Mouse (Mus musculus) kidney, postnatal 4 days (tissue): ENCODE measurements at regions not wholly inside any gene's neighbourhood (a gene's known extent, or its start where the extent isn't known, plus 50 kb on each side); places are given as distances from the start of the nearest gene placed in this dataset.
A peak's percentile ranks its signal among the peaks of the same experiment; 100 is the strongest.

ENCODE experiments used
- DNase-seq, 2 experiments: peaks; one replicate each; pipeline ENCODE4 v3.0.0; 2021; ENCODE audit warnings: mixed read lengths in 2 of 2

GRCm38 (mm10) chr17:80827361-80827760 lies 99.1 kb upstream of the Map4k3 start:
- no peak for DNase-seq

GRCm38 (mm10) chr17:80825971-80826730 lies 97.9 kb upstream of the Map4k3 start:
- DNase-seq, result peak; percentile 73 to 81

- peak; percentile 64 to 78 for DNase-seq
Observed at GRCm38 (mm10) chr17:80825518-80825901, 97.2 kb upstream of the Map4k3 start.

GRCm38 (mm10) chr17:80824826-80825517 lies 96.7 kb upstream of the Map4k3 start:
- DNase-seq, result no peak

- no peak for DNase-seq
Observed at GRCm38 (mm10) chr17:80824261-80824660, 96.0 kb upstream of the Map4k3 start.

- DNase-seq, result no peak
Observed at GRCm38 (mm10) chr17:80820888-80821287, 92.6 kb upstream of the Map4k3 start.

- peak; percentile 34 to 42 for DNase-seq
Observed at GRCm38 (mm10) chr17:80818477-80819028, 90.3 kb upstream of the Map4k3 start.

- DNase-seq, result peak; percentile 47 to 57
Observed at GRCm38 (mm10) chr17:80815747-80816146, 87.5 kb upstream of the Map4k3 start.

- no peak for DNase-seq
Observed at GRCm38 (mm10) chr17:80813194-80813593, 84.9 kb upstream of the Map4k3 start.

GRCm38 (mm10) chr17:80809275-80809674 lies 81.0 kb upstream of the Map4k3 start:
- no peak for DNase-seq

GRCm38 (mm10) chr17:80808069-80808468 lies 79.8 kb upstream of the Map4k3 start:
- peak in 1 of 2 experiments; percentile 40 for DNase-seq

GRCm38 (mm10) chr17:80803361-80803915 lies 75.2 kb upstream of the Map4k3 start:
- DNase-seq, result no peak

GRCm38 (mm10) chr17:80802622-80803021 lies 74.3 kb upstream of the Map4k3 start:
- DNase-seq, result peak; percentile 41 to 54

- DNase-seq, result peak in 1 of 2 experiments; percentile 14
Observed at GRCm38 (mm10) chr17:80801991-80802390, 73.7 kb upstream of the Map4k3 start.

- DNase-seq, result peak; percentile 63 to 75
Observed at GRCm38 (mm10) chr17:80801451-80801983, 73.2 kb upstream of the Map4k3 start.

GRCm38 (mm10) chr17:80800877-80801276 lies 72.6 kb upstream of the Map4k3 start:
- DNase-seq, result peak in 1 of 2 experiments; percentile 21

GRCm38 (mm10) chr17:80800454-80800853 lies 72.2 kb upstream of the Map4k3 start:
- DNase-seq, result no peak

- no peak for DNase-seq
Observed at GRCm38 (mm10) chr17:80799061-80799460, 70.8 kb upstream of the Map4k3 start.

GRCm38 (mm10) chr17:80798281-80798980 lies 70.1 kb upstream of the Map4k3 start:
- DNase-seq, result no peak

- no peak for DNase-seq
Observed at GRCm38 (mm10) chr17:80796790-80797189, 68.5 kb upstream of the Map4k3 start.

GRCm38 (mm10) chr17:80796386-80796785 lies 68.1 kb upstream of the Map4k3 start:
- no peak for DNase-seq

- DNase-seq, result no peak
Observed at GRCm38 (mm10) chr17:80795453-80796105, 67.3 kb upstream of the Map4k3 start.
